Mouse (Mus musculus) testis, postnatal 10 days (tissue): ENCODE measurements at regions not wholly inside any gene's neighbourhood (a gene's known extent, or its start where the extent isn't known, plus 50 kb on each side); places are given as distances from the start of the nearest gene placed in this dataset.

Source experiments
- DNase-seq: peaks from one replicate; pipeline ENCODE4 v3.0.0; 2021; ENCODE audit warnings: low spot score

DNA sequence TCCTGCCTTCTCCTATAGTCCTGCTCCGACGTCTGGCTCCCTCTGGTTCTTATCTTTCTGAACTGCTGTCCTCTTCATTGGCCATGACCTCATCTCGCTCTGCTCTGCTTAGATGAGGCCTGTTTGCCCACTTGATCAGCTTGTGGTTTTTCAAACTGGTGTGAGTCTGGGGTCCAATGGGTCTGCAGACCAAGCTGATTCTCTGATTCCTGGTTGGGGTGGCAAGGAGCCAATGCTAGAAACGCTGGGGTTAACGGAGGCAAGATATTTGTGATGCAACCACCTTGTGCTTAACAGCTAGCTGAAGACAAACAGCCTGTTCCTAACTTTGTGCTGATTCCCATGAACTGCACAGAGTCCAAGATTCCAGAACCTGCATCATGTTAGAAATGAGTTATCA lies 192.0 kb upstream of the Bcl6 start:
- DNase-seq = no peak

DNA sequence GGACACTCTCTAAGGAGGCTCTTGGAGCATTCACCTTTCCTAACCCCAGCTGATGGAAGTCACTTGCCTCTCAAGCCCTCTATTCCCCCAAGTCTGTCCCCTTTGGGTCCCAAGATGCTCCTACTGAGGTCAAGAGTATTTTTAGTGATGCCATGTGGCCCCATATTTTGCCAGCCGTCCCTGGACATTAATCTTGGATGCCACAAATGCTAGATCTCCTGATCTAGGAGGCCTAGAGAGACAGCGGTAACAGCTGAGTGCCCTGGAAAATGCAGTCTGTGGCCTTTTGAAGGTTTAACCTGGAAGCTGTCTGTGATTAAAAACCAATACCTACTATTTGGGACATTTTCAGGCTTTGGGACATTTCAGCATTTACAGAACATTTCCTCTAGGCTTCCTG lies 188.9 kb upstream of the Bcl6 start:
- no peak for DNase-seq

DNA sequence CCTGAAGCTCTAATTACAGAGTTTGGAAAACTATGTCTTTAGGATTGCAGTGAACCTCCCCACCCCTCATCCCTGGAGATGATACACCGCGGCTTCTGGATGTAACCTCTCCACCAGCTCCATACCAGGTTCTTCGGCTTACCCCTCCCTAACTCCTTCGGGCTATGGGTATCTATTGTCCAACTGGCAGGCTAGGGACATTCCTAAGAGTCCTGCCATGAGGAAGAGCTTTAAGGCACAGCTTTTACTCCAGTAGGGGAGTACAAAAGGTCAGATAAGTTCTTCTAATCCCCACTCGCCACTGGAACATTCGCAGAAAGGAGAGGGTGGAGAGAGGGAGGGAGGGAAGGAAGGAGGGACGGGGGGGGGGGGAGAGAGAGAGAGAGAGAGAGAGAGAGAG lies 188.5 kb upstream of the Bcl6 start:
- DNase-seq = no peak

DNA sequence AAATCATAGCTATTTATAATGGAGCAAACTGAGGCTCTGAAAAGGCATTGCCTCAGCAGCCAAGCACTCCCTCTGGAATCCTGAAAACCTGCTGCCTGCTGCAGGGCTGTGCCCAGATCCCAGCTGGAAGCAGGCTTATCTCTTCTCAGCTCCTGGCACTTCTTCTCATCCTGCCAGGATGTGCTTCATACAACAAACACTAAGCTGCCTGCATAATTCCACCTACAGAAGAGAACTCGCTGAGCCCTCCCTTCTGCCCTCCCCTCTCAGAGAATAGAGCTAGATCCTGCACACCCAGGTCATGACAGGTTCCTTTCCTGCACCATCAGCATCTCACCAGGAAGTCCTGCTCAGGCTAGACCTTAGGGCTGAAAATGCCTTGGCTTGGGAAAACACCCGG lies 187.4 kb upstream of the Bcl6 start:
- no peak for DNase-seq

DNA sequence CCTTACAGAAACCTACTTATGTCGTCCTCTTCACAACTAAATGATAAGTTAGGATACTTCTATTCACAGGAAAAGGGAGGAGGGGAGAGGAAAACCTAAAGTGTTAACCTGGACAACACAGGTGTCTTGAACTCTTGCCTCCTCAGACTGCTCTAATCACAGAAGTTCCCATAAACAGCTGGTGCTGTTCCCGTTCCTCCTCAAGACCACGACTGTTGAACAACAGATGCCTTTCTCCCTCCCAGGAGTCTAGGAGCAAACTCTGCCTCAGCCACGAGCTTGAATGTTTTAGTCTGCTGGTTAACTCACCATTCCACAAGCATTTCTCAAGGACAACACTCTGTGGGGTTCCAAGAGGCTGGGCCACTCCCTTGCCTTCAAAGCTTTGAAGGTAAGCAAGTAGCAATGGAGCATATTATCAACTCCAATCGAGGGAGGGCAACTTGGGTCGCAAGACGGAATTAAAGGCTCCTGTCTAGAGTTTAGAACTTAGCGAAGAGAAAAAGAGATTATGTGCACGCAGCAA lies 186.6 kb upstream of the Bcl6 start:
- no peak for DNase-seq

DNA sequence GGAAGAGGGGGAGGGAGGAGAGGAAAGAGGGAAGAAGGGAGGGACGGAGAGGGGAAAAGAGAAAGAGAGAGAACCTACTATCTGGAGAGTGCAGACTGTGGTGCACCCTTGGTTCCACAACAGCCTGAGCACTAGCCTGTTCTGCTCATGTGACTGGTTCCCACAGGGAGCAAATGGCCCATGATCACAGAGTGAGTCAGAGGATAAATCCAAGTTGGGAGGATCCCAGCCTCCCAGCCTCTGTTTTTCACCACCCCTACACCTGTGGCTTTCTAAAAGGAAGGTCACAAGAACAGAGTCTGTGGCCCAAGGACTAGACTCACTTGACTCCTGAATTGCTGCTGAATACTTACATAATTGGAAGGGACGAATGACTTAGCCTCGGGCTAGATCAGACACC lies 185.9 kb upstream of the Bcl6 start:
- no peak for DNase-seq

DNA sequence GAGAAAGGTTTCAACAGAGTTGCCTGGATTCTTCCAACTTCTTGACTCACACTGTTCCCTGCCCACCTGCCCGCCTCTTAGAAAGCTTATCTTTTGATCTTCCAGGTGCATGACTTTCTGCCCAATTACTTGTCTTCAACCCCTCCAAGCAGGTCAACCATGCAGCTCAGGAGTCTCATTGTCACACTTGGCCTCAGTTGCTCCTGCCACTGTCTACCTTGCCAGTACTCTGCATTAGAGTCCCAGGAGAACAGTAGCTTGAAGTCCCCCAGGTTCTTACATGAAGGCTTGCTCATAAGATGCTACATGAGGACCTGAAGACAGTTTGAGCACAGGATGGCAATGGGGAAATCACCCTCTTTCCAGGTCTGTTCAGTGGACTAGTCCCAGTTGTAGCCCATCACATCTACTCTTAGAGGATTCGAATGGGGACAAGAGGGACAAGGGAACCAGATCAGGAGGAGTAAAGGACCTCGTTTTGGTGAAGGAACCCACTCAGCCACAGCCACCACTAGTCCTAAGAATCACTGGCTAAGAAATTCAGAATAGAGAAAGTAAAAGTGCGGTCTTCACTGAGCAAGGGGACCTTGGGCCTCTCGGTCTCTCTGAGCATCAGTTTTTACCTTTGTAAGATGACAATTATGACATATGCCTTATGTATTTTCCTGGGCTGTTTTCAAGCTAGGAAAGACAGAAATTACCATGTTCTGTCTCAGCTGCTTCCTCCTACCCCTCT lies 185.3 kb upstream of the Bcl6 start:
- no peak for DNase-seq

DNA sequence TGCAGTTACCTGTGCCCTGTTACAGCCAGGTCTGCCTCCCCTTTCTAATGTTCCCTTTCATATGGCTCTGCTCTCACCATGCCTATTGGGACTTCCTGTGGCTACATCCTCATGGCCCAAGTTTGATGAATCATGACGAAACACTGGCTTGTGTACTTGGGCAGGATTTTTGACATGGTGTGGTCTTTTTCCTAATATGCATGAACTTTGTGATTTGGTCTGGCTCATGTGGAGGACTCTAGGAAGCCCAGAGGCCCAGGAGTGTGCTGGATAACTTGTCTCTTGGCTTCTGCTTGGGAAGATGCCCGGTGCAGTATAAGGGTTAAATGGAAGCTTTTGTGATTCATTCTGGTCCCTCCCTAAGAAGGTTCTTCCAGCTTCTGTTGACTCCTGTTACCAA lies 184.0 kb upstream of the Bcl6 start:
- DNase-seq = no peak

DNA sequence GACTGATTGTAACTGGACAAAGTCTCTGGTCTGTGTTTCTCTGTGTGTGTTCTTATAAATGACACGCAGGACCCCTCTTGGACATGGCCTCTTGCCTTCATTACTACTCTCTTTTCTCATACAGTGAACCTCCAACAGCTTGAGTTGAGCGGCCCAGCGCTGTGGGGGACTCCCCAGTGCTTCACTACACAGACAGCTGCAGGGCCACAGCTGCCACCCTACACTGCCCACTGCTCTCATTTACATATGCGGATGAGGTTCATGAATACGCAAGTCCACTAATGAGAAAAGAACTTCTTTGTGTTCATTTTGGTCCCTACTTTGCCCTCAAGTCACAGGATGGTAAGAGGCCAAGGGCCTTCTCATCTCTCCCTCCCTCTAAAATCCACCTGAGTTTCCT lies 183.4 kb upstream of the Bcl6 start:
- DNase-seq = no peak

DNA sequence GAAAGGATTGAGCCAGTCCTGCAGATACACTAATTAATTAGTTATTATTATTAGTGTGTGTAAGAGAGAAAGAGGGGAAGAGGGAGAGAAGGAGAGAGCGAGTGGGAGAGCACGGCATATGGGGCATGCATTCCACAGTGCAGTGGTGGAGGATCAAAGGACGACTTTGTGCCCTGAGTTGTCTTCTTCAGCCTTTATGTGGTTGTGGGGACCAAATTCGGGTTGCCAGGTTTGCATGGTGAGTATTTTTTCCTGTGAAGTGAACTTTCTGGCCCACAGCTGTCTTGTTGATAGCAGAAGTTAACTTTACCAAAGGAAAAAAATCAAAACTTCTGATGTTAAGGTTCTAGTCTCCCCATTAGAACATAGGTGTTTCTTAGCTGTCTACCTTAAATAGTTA lies 182.5 kb upstream of the Bcl6 start:
- DNase-seq = no peak

DNA sequence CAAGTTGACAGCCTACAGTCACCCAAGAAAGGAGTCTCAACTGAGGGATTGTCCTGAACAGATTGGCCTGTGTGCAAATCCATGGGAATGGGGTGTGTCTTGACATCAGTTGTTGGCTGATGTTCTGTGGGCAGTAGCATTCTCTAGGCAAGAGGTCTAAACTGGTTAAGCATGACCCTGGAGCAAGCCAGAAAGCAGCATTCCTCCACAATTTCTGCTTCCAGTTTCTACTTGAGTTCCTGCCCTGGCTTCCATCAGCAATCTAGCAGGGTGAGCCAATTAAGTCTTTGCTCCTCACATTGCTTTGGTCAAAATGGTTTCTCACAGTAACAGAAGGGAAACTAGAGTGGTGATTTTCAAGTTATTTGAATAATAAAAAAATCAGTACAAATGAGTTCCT lies 177.8 kb upstream of the Bcl6 start:
- DNase-seq = no peak

DNA sequence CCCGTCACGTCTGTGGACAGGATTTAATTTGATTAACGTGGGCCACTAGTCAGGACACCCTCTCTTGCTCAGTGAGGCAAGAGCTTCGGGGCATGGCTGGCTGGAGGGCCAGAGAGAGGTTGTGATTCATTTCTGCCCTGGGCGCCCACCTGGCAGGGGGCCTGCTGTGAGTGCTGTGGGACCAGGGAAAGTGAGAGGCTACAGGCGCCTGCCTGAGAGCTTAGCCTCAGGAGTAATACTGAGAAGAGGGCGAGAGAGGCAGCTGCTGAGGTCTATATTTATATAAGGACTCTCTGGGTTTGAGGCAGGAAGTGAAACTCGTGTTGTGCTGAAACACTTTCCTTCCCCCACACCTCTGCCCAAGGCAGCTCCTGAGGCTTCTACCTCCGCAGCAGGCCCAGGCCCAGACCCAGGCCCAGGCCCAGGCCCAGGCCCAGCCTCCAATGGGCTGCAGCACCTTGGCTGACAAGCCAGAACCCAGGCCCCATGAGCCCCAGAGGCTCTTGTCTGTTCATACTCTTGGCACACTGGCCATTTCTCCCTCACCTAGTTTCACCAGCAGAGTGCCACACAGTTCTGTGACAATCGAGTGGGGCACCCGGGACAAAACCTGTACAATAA lies 176.9 kb upstream of the Bcl6 start:
- no peak for DNase-seq

DNA sequence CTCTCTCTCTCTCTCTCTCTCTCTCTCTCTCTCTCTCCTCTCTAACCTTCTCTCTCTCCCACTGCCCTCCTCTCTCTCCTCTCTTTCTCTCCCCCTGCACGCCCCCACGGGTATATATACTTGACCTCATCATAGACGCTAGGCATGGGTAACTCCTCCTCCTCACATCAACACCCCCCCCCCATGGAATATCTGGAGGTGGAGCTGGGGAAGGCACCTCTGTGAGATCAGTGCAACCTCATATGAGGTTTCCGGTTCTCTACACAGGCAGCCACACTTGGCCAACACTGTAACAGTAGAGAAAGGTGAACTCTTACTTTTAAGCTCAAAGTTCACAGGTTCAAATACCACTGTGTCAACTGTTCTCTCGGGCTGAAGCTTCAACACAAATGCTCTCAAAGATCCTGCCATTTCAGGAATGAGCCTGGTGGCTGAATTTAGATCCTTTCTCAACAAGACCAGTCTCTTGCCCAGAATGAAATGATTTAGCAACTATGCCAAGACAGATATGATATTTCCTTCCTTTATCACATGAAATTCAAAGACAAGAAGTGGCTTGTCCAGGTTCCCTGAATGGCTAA lies 172.1 kb upstream of the Bcl6 start:
- DNase-seq = no peak

DNA sequence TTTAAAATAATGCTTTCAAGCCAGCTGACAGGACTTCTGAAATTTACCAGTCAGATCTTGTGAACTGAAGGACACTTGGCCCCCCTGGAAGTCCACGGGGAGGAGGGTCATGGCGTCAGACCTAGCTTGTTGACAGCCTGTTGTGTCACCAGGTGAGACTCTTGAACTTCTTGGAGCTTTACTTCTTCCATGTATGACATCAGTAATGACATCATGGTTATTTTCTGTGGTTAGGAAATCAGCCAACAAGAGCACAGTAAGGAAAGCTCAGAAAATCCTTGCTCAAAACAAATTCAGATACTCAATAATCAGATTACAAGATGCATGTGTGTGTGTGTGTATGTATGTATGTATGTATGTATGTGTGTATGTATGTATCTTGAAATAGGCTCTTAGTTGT lies 170.7 kb upstream of the Bcl6 start:
- no peak for DNase-seq

DNA sequence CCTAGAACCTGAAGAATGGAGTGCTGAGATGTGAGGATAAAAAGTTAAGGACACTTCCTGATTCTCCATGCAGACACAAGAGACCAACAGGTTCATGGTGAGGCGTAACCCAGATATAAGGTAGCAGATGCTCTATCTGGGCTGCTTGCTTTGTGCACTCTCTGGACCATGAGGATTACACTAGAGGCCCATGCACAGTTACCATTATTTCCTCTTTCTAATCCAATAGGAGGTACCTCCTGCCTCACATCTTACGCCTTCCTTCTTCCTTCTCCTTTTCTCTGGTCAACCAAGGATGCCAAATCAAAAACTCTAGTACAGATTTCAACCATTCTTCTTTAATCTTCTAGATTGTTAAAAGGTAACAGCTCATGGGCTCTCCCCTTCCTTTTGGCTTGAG lies 169.1 kb upstream of the Bcl6 start:
- no peak for DNase-seq

DNA sequence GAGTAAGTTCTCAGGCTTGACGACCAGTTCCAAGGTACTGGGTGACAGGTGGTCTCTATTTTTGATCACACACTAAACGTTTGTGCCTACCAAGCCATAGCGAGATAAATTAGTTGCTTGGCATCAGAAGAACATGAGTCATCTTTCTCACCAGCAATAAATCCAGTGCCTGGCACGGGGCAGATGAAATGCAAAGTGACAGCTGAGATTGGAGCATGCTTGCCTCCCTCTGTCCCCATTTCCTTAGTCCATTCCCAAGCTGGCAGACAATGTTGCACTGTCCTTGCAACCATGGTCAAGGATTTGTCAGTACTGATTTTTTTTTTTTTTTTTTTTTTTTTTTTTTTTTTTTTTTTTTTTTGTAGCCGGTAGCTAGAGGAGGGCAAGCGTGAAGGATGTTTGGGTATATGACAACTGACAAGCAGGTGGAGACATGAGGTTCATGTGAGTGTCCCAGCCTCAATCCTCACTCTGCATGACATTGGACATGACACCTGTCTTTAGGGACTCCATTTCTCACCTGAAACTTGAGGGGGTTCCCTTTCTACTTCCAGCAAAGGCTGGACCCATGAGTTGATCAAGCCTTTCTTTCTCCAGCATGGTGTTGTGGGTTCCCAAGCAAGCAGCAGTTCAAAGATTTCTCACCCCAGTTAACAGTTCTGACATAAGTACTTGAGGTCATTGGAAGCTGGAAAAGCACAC lies 168.2 kb upstream of the Bcl6 start:
- DNase-seq = no peak

DNA sequence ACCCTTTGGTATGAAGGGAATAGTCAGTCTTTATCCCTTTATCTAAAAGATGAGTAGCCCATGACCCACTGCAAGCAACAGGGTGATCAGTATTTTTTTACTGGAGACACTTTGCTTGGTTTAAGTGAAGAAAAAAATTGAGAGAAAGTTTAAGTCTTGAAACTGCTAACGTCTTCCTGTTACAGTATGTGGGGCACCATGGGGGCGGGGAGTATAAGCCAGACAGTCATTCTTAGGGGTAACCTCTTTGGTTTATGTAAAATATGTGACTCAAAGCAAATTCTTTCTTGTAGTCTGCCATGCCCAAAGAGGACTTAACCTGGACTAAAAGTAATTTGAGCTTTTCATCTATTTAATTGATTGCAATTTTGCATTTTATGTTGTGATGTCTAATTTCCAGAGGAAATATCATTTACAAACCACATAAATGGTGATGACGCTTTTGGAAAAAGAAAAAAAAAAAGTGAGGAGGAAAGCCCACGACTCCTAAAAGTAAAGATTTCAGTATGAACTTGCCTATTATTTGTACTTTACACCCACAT lies 166.2 kb upstream of the Bcl6 start:
- DNase-seq = no peak

DNA sequence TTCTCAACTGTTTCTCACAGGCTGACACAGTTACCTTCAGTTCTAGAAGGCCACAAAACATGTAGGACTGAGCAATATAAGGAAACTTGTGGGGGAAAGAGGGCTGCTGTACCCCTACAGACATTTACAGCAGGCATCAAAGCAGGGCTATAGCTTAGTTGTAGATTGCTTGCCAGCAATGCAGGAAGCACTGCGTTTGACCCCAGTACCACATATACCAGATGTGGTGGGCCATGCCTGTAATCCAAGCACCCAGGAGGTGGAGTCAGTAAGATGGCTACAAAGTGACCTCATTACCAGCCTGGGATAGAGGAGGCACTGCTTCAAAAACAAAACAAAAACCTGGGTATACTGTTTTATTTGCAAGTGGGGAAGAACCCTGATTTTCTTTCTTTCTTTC lies 165.3 kb upstream of the Bcl6 start:
- DNase-seq = no peak

DNA sequence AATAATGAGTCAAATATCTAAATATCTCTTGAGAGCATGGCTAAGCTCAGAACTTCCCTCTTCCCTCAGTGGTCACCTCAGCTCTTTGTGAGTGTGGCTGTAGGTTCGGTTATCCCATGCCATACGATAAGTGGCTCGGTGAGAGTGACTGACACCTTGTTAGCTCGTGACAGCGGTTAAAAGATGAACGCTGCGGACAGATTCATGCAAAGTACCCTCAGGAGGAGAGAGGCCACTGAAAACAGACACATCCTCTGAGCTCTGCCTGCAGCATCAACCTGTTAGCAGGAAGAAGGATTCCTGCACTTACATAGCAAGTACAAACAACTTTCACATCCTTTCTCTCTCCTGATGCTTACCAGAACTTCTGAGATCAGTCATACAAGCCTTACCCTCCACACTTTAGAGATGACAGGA lies 163.2 kb upstream of the Bcl6 start:
- DNase-seq = no peak

DNA sequence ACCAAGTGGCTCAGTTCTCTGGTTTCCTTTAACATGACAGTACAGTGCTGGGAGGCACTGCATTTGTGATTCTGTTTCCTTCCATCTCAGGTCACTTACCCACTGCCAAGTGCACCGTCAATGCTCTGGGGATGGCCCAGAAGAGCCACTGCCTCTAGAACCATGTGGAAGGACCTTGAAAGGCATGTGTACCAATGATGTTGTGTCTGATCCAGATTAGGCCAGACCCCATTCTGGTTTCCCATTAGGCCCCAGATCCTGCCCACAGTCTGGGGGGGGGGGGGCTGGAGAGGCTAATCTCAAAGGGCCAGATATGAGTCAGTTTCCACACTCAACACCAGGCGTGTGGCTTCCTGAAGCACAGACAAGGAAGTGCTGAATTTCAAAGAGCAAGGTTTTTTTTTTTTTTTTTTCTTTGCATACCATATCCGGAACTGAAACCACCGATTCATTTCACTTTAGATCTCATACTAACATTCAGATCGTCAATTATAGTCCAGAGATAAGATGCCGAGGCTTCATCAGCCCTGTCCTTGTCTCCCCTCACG lies 162.6 kb upstream of the Bcl6 start:
- no peak for DNase-seq

DNA sequence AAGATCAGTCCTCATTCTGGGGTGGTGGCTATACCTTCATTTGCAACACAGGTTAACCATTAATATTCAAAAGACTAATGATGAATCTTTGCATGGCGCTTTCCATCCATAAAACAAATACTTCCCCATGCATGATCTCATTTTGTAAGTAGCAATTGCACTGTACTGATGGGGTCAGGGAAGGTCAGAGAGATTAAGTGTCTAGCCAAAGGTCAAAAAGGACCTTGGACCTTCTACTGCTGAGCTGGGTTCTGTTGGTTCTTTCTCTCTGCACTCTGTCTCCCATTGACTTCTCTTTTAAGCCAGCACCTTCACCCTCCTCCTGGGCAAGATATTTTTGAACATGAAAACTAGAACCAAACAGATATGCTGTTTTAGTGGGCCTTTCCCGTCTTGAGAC lies 161.9 kb upstream of the Bcl6 start:
- no peak for DNase-seq

DNA sequence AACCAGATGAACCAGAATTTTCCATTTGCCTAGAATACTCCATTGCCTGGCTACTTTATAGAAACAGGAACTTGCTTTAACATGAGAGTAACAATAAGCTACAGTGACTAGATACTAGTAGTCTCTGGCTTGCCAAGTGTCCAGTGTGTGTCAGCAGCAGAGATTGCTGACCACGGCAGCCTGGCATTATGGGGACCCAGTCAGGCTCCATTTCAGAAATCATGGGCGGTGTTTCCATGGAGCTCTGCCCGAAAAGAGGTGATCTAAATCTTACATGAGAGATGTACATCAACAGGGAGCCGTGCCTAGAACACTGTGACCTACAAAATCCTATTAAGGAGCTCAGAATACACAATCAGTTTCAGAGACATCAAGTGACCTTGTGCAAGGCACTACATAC lies 160.8 kb upstream of the Bcl6 start:
- no peak for DNase-seq
